Mouse (Mus musculus): Measurements from ENCODE around the gene Dbn1.

GRCm38 (mm10) chr13:55449679-55450441, 38.1 kb downstream of the Dbn1 start:
- no peak for TF ChIP-seq CTCF (IDR thresholded peaks at IDR 0.05; ENCODE audit: borderline replicate concordance, insufficient read depth, low read depth, low read length)
- no peak for TF ChIP-seq POLR2A (IDR thresholded peaks at IDR 0.05; ENCODE audit: borderline replicate concordance, insufficient read depth, low read length)

Data from cerebellum, adult 2 months (tissue).